8 mouse cellular contexts compared by ENCODE assay signal in the genomic region with DNA sequence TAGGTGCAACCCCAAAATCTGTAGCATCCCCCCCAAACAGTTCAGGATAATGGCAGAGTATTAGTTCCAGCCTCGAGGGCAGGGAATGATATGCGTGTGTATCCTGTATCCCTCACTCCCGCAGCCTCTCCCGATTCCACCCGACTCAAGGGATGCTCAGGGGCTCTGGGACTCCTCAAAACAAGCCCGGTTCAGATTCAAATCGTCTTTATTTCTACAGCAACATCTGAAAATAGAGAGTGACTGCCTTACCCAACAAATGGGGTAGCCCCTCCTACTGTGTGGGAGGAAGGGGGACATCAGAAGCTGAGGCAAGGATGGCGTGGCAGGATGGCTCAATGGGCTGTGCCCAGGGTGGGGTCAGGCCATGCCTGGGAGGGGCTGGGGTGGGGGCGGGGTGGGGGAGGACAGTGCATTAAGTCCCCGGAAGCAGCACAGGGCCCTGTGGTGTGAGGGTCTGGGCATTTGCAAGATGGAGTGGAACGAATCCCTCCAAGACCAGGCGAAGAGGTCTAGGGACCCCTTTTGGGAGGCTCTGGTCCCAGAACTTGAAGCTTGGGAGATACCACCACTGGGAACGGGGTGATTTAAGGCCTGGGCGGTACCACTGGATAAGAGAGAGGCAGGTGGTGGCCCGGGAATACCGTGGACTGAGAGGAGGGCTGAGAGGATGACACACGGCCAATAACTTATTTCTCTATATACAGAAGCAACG. TPM values are rescaled to one million over a fixed set of nuclear protein-coding genes. Genes with fewer than 3 reads are reported as not detected.
DNase-seq lines count a peak whose midpoint lies in the region; ATAC-seq and TF ChIP-seq lines count a peak whose summit lies in the region.

No protein-coding gene starts in this region.

- 74% methylated on average over 18 of the region's 18 CpGs for WGBS in hindbrain, embryonic 10.5 days
- WGBS in hindbrain, embryonic 14.5 days: 76% methylated on average over 18 of the region's 18 CpGs
- WGBS in intestine, embryonic 15.5 days: 64% methylated on average over 18 of the region's 18 CpGs
- WGBS in stomach, embryonic 16.5 days: 70% methylated on average over 18 of the region's 18 CpGs

- H3K27me3 ChIP-seq in hindbrain, embryonic 10.5 days (ENCODE audit: insufficient read depth, poor library complexity, severe bottlenecking): no peaks in the 10 kb centered on the region
- H3K27me3 ChIP-seq in hindbrain, embryonic 14.5 days (ENCODE audit: control insufficient read depth, insufficient read depth, low read length): no peaks in the 10 kb centered on the region
- H3K27me3 ChIP-seq in testis, adult 2 months (ENCODE audit: control insufficient read depth, insufficient read depth, low read length): no peaks in the 10 kb centered on the region
- H3K27me3 ChIP-seq in intestine, embryonic 15.5 days (replicated peaks): no peaks in the 10 kb centered on the region
- no peaks in the 10 kb centered on the region for H3K27me3 ChIP-seq in stomach, embryonic 16.5 days (ENCODE audit: control insufficient read depth, insufficient read depth, low read length)

- H3K4me3 ChIP-seq in hindbrain, embryonic 10.5 days: peak overlapping the region; percentile 91
- no peak overlapping the region for H3K4me3 ChIP-seq in hindbrain, embryonic 14.5 days (replicated peaks; ENCODE audit: low read length)
- H3K4me3 ChIP-seq in testis, adult 2 months (ENCODE audit: control insufficient read depth, low read depth, low read length): peak overlapping the region; percentile 86
- no peak overlapping the region; the same call in 1 of the 2 replicates for H3K4me3 ChIP-seq in intestine, embryonic 15.5 days (replicated peaks)
- H3K4me3 ChIP-seq in stomach, embryonic 16.5 days (replicated peaks; ENCODE audit: low read length): no peak overlapping the region

- no peak for ATAC-seq in hindbrain, embryonic 14.5 days (ENCODE audit: low FRiP score)
- peak; percentile 9; the same call in 1 of the 2 replicates for ATAC-seq in intestine, embryonic 15.5 days
- ATAC-seq in stomach, embryonic 16.5 days (ENCODE audit: insufficient read depth, low FRiP score): peak; percentile 1; the same call in 1 of the 2 replicates

- no peak for TF ChIP-seq CTCF in testis, adult 2 months (IDR thresholded peaks at IDR 0.05; ENCODE audit: control insufficient read depth, insufficient read depth, insufficient replicate concordance, low read depth, low read length)

- no peak for TF ChIP-seq POLR2A in testis, adult 2 months (IDR thresholded peaks at IDR 0.05; ENCODE audit: control insufficient read depth, low read depth, low read length)

- H3K9me3 ChIP-seq in hindbrain, embryonic 10.5 days: no peaks in the 10 kb centered on the region
- H3K9me3 ChIP-seq in hindbrain, embryonic 14.5 days (ENCODE audit: control insufficient read depth, low read length): no peaks in the 10 kb centered on the region
- no peaks in the 10 kb centered on the region for H3K9me3 ChIP-seq in intestine, embryonic 15.5 days
- H3K9me3 ChIP-seq in stomach, embryonic 16.5 days (replicated peaks; ENCODE audit: control insufficient read depth, low read length): no peaks in the 10 kb centered on the region

- H3K4me1 ChIP-seq in hindbrain, embryonic 10.5 days (replicated peaks): peaks cover 35% of the 10 kb centered on the region
- peaks cover 7% of the 10 kb centered on the region for H3K4me1 ChIP-seq in hindbrain, embryonic 14.5 days (replicated peaks; ENCODE audit: control insufficient read depth, insufficient read depth, low read length)
- H3K4me1 ChIP-seq in testis, adult 2 months (ENCODE audit: control insufficient read depth, insufficient read depth, low read length): peaks cover 16% of the 10 kb centered on the region
- peaks cover 19% of the 10 kb centered on the region for H3K4me1 ChIP-seq in intestine, embryonic 15.5 days (replicated peaks)
- peaks cover 16% of the 10 kb centered on the region for H3K4me1 ChIP-seq in stomach, embryonic 16.5 days (ENCODE audit: control insufficient read depth, insufficient read depth, low read length)

- peak overlapping the region; percentile 1; the same call in 1 of the 2 replicates for H3K27ac ChIP-seq in hindbrain, embryonic 10.5 days
- no peak overlapping the region for H3K27ac ChIP-seq in hindbrain, embryonic 14.5 days
- H3K27ac ChIP-seq in testis, adult 2 months (ENCODE audit: control insufficient read depth, insufficient read depth, low read depth, low read length): peak overlapping the region; percentile 46; the same call in 1 of the 2 replicates
- H3K27ac ChIP-seq in intestine, embryonic 15.5 days: peak overlapping the region; percentile 29; the same call in 1 of the 2 replicates
- peak overlapping the region; percentile 31; the same call in 1 of the 2 replicates for H3K27ac ChIP-seq in stomach, embryonic 16.5 days (ENCODE audit: low read length)

- peaks cover 77% of the 10 kb centered on the region for H3K36me3 ChIP-seq in hindbrain, embryonic 10.5 days
- H3K36me3 ChIP-seq in hindbrain, embryonic 14.5 days (replicated peaks; ENCODE audit: control insufficient read depth, insufficient read depth): peaks cover 77% of the 10 kb centered on the region
- peaks cover 6% of the 10 kb centered on the region for H3K36me3 ChIP-seq in testis, adult 2 months (ENCODE audit: control insufficient read depth, insufficient read depth, low read length)
- peaks cover 41% of the 10 kb centered on the region for H3K36me3 ChIP-seq in intestine, embryonic 15.5 days
- peaks cover 18% of the 10 kb centered on the region for H3K36me3 ChIP-seq in stomach, embryonic 16.5 days (ENCODE audit: control insufficient read depth, insufficient read depth, low read length)

- H3K9ac ChIP-seq in hindbrain, embryonic 14.5 days: no peak overlapping the region
- peak overlapping the region; percentile 4; the same call in 1 of the 2 replicates for H3K9ac ChIP-seq in intestine, embryonic 15.5 days
- H3K9ac ChIP-seq in stomach, embryonic 16.5 days (ENCODE audit: low read length): peak overlapping the region; percentile 60; the same call in 1 of the 2 replicates

- no peak overlapping the region for H3K4me2 ChIP-seq in hindbrain, embryonic 14.5 days (replicated peaks)
- peak overlapping the region; percentile 85 for H3K4me2 ChIP-seq in intestine, embryonic 15.5 days (replicated peaks)
- no peak overlapping the region; the same call in 1 of the 2 replicates for H3K4me2 ChIP-seq in stomach, embryonic 16.5 days (ENCODE audit: low read depth, low read length)

- no peak for DNase-seq in hindbrain, embryonic 10.5 days (ENCODE audit: low spot score)
- DNase-seq in hindbrain, embryonic 14.5 days (ENCODE audit: low spot score): no peak
- no peak for DNase-seq in testis, postnatal 10 days (ENCODE audit: low spot score)
- no peak for DNase-seq in right cerebral cortex, adult 18-20 months
- no peak for DNase-seq in Muller cell, postnatal 12 days (ENCODE audit: inconsistent ontology term)

RNA-seq across cellular contexts. Expression of gene Rab1b, which starts 0.8 kb away (rescaled TPM):
- 270 and 303 TPM in 2 replicates for polyA plus RNA-seq in hindbrain, embryonic 10.5 days (2016; fragmentation: Nextera tagmentation; extraction: Ambion mirVana)
- 210 and 213 TPM in 2 replicates for polyA plus RNA-seq in hindbrain, embryonic 14.5 days (2014; fragmentation: Nextera tagmentation; extraction: Ambion mirVana)
- 113 and 124 TPM in 2 replicates for polyA plus RNA-seq in testis, adult 2 months (2012; rRNA removed)
- 216 and 223 TPM in 2 replicates for polyA plus RNA-seq in intestine, embryonic 15.5 days (2015; fragmentation: Nextera tagmentation; extraction: Ambion mirVana)
- polyA plus RNA-seq in stomach, embryonic 16.5 days (2015; fragmentation: Nextera tagmentation; extraction: Ambion mirVana): 240 and 242 TPM in 2 replicates

RNA-seq across cellular contexts. Expression of gene Cnih2, which starts 9.4 kb away (rescaled TPM):
- polyA plus RNA-seq in hindbrain, embryonic 10.5 days (2016; fragmentation: Nextera tagmentation; extraction: Ambion mirVana): 42.1 and 115 TPM in 2 replicates
- polyA plus RNA-seq in hindbrain, embryonic 14.5 days (2014; fragmentation: Nextera tagmentation; extraction: Ambion mirVana): 485 and 502 TPM in 2 replicates
- polyA plus RNA-seq in testis, adult 2 months (2012; rRNA removed): 42.8 and 43.5 TPM in 2 replicates
- polyA plus RNA-seq in intestine, embryonic 15.5 days (2015; fragmentation: Nextera tagmentation; extraction: Ambion mirVana): 12.7 and 13.4 TPM in 2 replicates
- polyA plus RNA-seq in stomach, embryonic 16.5 days (2015; fragmentation: Nextera tagmentation; extraction: Ambion mirVana): 5.8 and 7.4 TPM in 2 replicates

RNA-seq across cellular contexts. Expression of gene Klc2, which starts 10.6 kb away (rescaled TPM):
- polyA plus RNA-seq in hindbrain, embryonic 10.5 days (2016; fragmentation: Nextera tagmentation; extraction: Ambion mirVana): 35.5 and 45.8 TPM in 2 replicates
- polyA plus RNA-seq in hindbrain, embryonic 14.5 days (2014; fragmentation: Nextera tagmentation; extraction: Ambion mirVana): 72.7 and 72.9 TPM in 2 replicates
- polyA plus RNA-seq in testis, adult 2 months (2012; rRNA removed): 92.7 and 92.9 TPM in 2 replicates
- polyA plus RNA-seq in intestine, embryonic 15.5 days (2015; fragmentation: Nextera tagmentation; extraction: Ambion mirVana): 12.1 and 16.6 TPM in 2 replicates
- 13.6 TPM in 2 replicates for polyA plus RNA-seq in stomach, embryonic 16.5 days (2015; fragmentation: Nextera tagmentation; extraction: Ambion mirVana)

RNA-seq across cellular contexts. Expression of gene Yif1a, which starts 19.4 kb away (rescaled TPM):
- 87.1 and 92.0 TPM in 2 replicates for polyA plus RNA-seq in hindbrain, embryonic 10.5 days (2016; fragmentation: Nextera tagmentation; extraction: Ambion mirVana)
- polyA plus RNA-seq in hindbrain, embryonic 14.5 days (2014; fragmentation: Nextera tagmentation; extraction: Ambion mirVana): 62.4 and 72.6 TPM in 2 replicates
- polyA plus RNA-seq in testis, adult 2 months (2012; rRNA removed): 134 and 144 TPM in 2 replicates
- 109 and 126 TPM in 2 replicates for polyA plus RNA-seq in intestine, embryonic 15.5 days (2015; fragmentation: Nextera tagmentation; extraction: Ambion mirVana)
- polyA plus RNA-seq in stomach, embryonic 16.5 days (2015; fragmentation: Nextera tagmentation; extraction: Ambion mirVana): 110 and 123 TPM in 2 replicates

RNA-seq across cellular contexts. Expression of gene Tmem151a, which starts 22.4 kb away (rescaled TPM):
- polyA plus RNA-seq in hindbrain, embryonic 10.5 days (2016; fragmentation: Nextera tagmentation; extraction: Ambion mirVana): 1.5 and 1.8 TPM in 2 replicates
- polyA plus RNA-seq in hindbrain, embryonic 14.5 days (2014; fragmentation: Nextera tagmentation; extraction: Ambion mirVana): 20.7 and 23.8 TPM in 2 replicates
- polyA plus RNA-seq in testis, adult 2 months (2012; rRNA removed): 22.5 and 22.6 TPM in 2 replicates
- 5.6 and 6.5 TPM in 2 replicates for polyA plus RNA-seq in intestine, embryonic 15.5 days (2015; fragmentation: Nextera tagmentation; extraction: Ambion mirVana)
- 4.9 and 6.8 TPM in 2 replicates for polyA plus RNA-seq in stomach, embryonic 16.5 days (2015; fragmentation: Nextera tagmentation; extraction: Ambion mirVana)

Comparison
In these comparisons a context has a peak if more than half of its experiments do, and no peak if none do; other contexts are left out.
1. H3K4me3 ChIP-seq: peak in hindbrain, embryonic 10.5 days (single experiment) and testis, adult 2 months (single experiment); none in hindbrain, embryonic 14.5 days (single experiment), intestine, embryonic 15.5 days (single experiment) and stomach, embryonic 16.5 days (single experiment).